ENCODE assay signal across 10 mouse cellular contexts in the genomic region with DNA sequence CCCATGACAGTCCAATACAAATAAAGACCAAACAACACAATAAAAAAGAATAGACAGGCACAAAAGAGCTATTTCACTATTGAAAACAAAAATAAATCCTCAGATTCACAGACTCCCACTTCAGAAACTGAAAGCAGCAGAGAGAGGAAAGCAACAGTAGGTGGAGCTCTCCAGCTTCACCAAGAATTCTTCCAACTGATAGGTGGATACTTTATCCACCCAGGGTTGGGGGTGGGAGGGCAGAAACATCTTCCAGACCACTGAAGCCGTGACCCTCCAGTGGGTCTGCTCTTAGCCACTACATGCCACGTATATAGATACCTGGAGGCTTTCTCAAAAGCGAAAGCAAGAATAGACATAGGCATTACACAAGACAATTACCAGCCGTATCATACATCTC. TPM values are rescaled to one million over a fixed set of nuclear protein-coding genes. Genes with fewer than 3 reads are reported as not detected.
DNase-seq lines count a peak whose midpoint lies in the region; ATAC-seq and TF ChIP-seq lines count a peak whose summit lies in the region.
"Had no signal": no experiment of that assay in that cellular context is flagged by ENCODE, and none has a peak within 500 bp of the region (broad histone marks: within the 10 kb centered on the region; RNA-seq: fewer than 3 reads in every experiment).

No protein-coding gene starts in this region.

- H3K36me3 ChIP-seq in intestine, embryonic 14.5 days (ENCODE audit: control insufficient read depth, insufficient read depth, low read length), result no peaks in the 10 kb centered on the region
- H3K36me3 ChIP-seq in intestine, embryonic 16.5 days (ENCODE audit: control insufficient read depth, insufficient read depth, low read length), result no peaks in the 10 kb centered on the region
- H3K36me3 ChIP-seq in thymus, adult 2 months (ENCODE audit: control insufficient read depth, insufficient read depth, low read length), result no peaks in the 10 kb centered on the region
- H3K36me3 ChIP-seq: limb, embryonic 13.5 days had no signal

- no peaks in the 10 kb centered on the region for H3K9me3 ChIP-seq in intestine, embryonic 14.5 days (ENCODE audit: control insufficient read depth, low read length)
- no peaks in the 10 kb centered on the region for H3K9me3 ChIP-seq in intestine, embryonic 16.5 days (ENCODE audit: control insufficient read depth, low read length)
- H3K9me3 ChIP-seq: limb, embryonic 13.5 days had no signal

- no peaks in the 10 kb centered on the region for H3K4me1 ChIP-seq in intestine, embryonic 14.5 days (replicated peaks; ENCODE audit: control insufficient read depth, insufficient read depth, low read length)
- no peaks in the 10 kb centered on the region for H3K4me1 ChIP-seq in intestine, embryonic 16.5 days (ENCODE audit: control insufficient read depth, insufficient read depth, low read length)
- H3K4me1 ChIP-seq in thymus, adult 2 months (replicated peaks; ENCODE audit: control insufficient read depth, insufficient read depth, low read length), result 0 out of 2 replicates have a peak, but pooled peaks cover 2% of the 10 kb centered on the region
- H3K4me1 ChIP-seq: limb, embryonic 13.5 days had no signal

- no peak overlapping the region for H3K4me3 ChIP-seq in intestine, embryonic 14.5 days (ENCODE audit: low read depth, low read length)
- H3K4me3 ChIP-seq in intestine, embryonic 16.5 days (ENCODE audit: low read length), result no peak overlapping the region
- H3K4me3 ChIP-seq in thymus, adult 2 months (ENCODE audit: control insufficient read depth, insufficient read depth, low read length), result no peak overlapping the region
- H3K4me3 ChIP-seq: limb, embryonic 13.5 days had no signal

- no peak overlapping the region for H3K4me2 ChIP-seq in intestine, embryonic 14.5 days (ENCODE audit: low read length)
- H3K4me2 ChIP-seq in intestine, embryonic 16.5 days (ENCODE audit: low read depth, low read length), result no peak overlapping the region
- H3K4me2 ChIP-seq: limb, embryonic 13.5 days had no signal

- WGBS in intestine, embryonic 14.5 days, result 56% methylated on average over 4 of the region's 4 CpGs
- 58% methylated on average over 4 of the region's 4 CpGs for WGBS in intestine, embryonic 16.5 days
- 57% methylated on average over 4 of the region's 4 CpGs for WGBS in thymus, adult 2 months

- TF ChIP-seq POLR2A in thymus, adult 2 months (IDR thresholded peaks at IDR 0.05; ENCODE audit: control insufficient read depth, extremely low read depth, insufficient read depth, low read length, poor library complexity), result no peak

- TF ChIP-seq CTCF in thymus, adult 2 months (IDR thresholded peaks at IDR 0.05; ENCODE audit: borderline replicate concordance, control insufficient read depth, extremely low read depth, insufficient read depth, low read length, poor library complexity), result no peak

- H3K9ac ChIP-seq in intestine, embryonic 14.5 days (ENCODE audit: low read length), result no peak overlapping the region
- H3K9ac ChIP-seq in intestine, embryonic 16.5 days (ENCODE audit: low read depth, low read length), result no peak overlapping the region
- H3K9ac ChIP-seq: limb, embryonic 13.5 days had no signal

- H3K27me3 ChIP-seq in intestine, embryonic 14.5 days (replicated peaks; ENCODE audit: control insufficient read depth, insufficient read depth, low read length), result no peaks in the 10 kb centered on the region
- no peaks in the 10 kb centered on the region for H3K27me3 ChIP-seq in intestine, embryonic 16.5 days (replicated peaks; ENCODE audit: control insufficient read depth, insufficient read depth, low read length)
- no peaks in the 10 kb centered on the region for H3K27me3 ChIP-seq in thymus, adult 2 months (ENCODE audit: control insufficient read depth, insufficient read depth, low read length)
- H3K27me3 ChIP-seq: limb, embryonic 13.5 days had no signal

- no peak overlapping the region for H3K27ac ChIP-seq in intestine, embryonic 14.5 days (ENCODE audit: low read depth)
- H3K27ac ChIP-seq in intestine, embryonic 16.5 days (ENCODE audit: low read length), result no peak overlapping the region
- H3K27ac ChIP-seq in thymus, adult 2 months (ENCODE audit: control insufficient read depth, insufficient read depth, low read length), result no peak overlapping the region
- H3K27ac ChIP-seq: limb, embryonic 13.5 days had no signal

- DNase-seq in embryo, embryonic 11 days, result peak; percentile 6
- DNase-seq in embryo, embryonic 10 days (ENCODE audit: low spot score), result no peak
- no peak for DNase-seq in intestine, embryonic 14.5 days (ENCODE audit: low spot score)
- peak; percentile 2 for DNase-seq in thymus, postnatal 0 days (ENCODE audit: low spot score)
- DNase-seq in thymus, postnatal 4 days, result no peak
- DNase-seq in ovary, adult 18-20 months (ENCODE audit: low spot score), result no peak
- DNase-seq in thymus, adult 2 months, result no peak

- ATAC-seq in intestine, embryonic 14.5 days (replicated peaks; ENCODE audit: low FRiP score, low TSS enrichment, low read depth), result 0 out of 2 replicates have a peak, but pooled peaks have one; percentile 32
- ATAC-seq in intestine, embryonic 16.5 days, result no peak
- ATAC-seq: Patski had no signal

RNA-seq across cellular contexts. Expression of gene 2310057J18Rik, which starts 31.6 kb away (rescaled TPM):
- polyA plus RNA-seq in intestine, embryonic 14.5 days (2014; fragmentation: Nextera tagmentation; extraction: Ambion mirVana), result not detected in 2 replicates
- not detected in 2 replicates for polyA plus RNA-seq in intestine, embryonic 16.5 days (2015; fragmentation: Nextera tagmentation; extraction: Ambion mirVana)
- not detected in 2 replicates for polyA plus RNA-seq in thymus, postnatal 0 days (2015; fragmentation: Nextera tagmentation; extraction: Ambion mirVana)
- not detected in 2 replicates for polyA plus RNA-seq in thymus, adult 2 months (2012; rRNA removed)
- polyA plus RNA-seq: limb, embryonic 13.5 days; Patski had no signal

Comparison
In these comparisons a context has a peak if more than half of its experiments do, and no peak if none do; other contexts are left out.
1. DNase-seq: peak in embryo, embryonic 11 days (single experiment) and thymus, postnatal 0 days (single experiment); none in embryo, embryonic 10 days (single experiment), intestine, embryonic 14.5 days (single experiment), thymus, postnatal 4 days (single experiment), ovary, adult 18-20 months (single experiment) and thymus, adult 2 months (single experiment).